In genomic region chr8:123858941-123859647, GRCm38 (mm10) we compare ENCODE assay signal across 8 mouse cellular contexts. TPM values are rescaled to one million over a fixed set of nuclear protein-coding genes. Genes with fewer than 3 reads are reported as not detected.
DNase-seq lines count a peak whose midpoint lies in the region; ATAC-seq lines count a peak whose summit lies in the region.

No protein-coding gene starts in this region.

- WGBS in hindbrain, embryonic 14.5 days: 1% methylated on average over 79 of the region's 79 CpGs

- H3K9me3 ChIP-seq in hindbrain, embryonic 14.5 days (ENCODE audit: control insufficient read depth, low read length): no peaks in the 10 kb centered on the region

- peak overlapping the region; percentile 94 for H3K4me2 ChIP-seq in hindbrain, embryonic 14.5 days (replicated peaks)

- peaks cover 6% of the 10 kb centered on the region; the same call in 1 of the 2 replicates for H3K27me3 ChIP-seq in hindbrain, embryonic 14.5 days (ENCODE audit: control insufficient read depth, insufficient read depth, low read length)

- H3K4me1 ChIP-seq in hindbrain, embryonic 14.5 days (replicated peaks; ENCODE audit: control insufficient read depth, insufficient read depth, low read length): peaks cover 15% of the 10 kb centered on the region

- peak overlapping the region; percentile 91 for H3K9ac ChIP-seq in hindbrain, embryonic 14.5 days

- peak overlapping the region; percentile 86 for H3K27ac ChIP-seq in hindbrain, embryonic 14.5 days

- DNase-seq in R1 (ENCODE audit: low read depth, low spot score): peak; percentile 93
- DNase-seq in cerebellum, postnatal 25 days: peak; percentile 95 to 97
- peak; percentile 78 to 79 for DNase-seq in frontal cortex, postnatal 25 days (ENCODE audit: low spot score in 2 of 2)
- DNase-seq in hindbrain, embryonic 14.5 days (ENCODE audit: low spot score): peak; percentile 86
- peak; percentile 91 for DNase-seq in layer of hippocampus, postnatal 36 days
- peak; percentile 94 for DNase-seq in lung, postnatal 36 days
- peak; percentile 95 for DNase-seq in retina, postnatal 1 day
- peak; percentile 87 to 88 for DNase-seq in urinary bladder, adult 18-20 months (ENCODE audit: low spot score in 2 of 2)

- ATAC-seq in hindbrain, embryonic 14.5 days (ENCODE audit: low FRiP score): peak; percentile 96

- H3K36me3 ChIP-seq in hindbrain, embryonic 14.5 days (replicated peaks; ENCODE audit: control insufficient read depth, insufficient read depth): no peaks in the 10 kb centered on the region

- H3K4me3 ChIP-seq in hindbrain, embryonic 14.5 days (replicated peaks; ENCODE audit: low read length): peak overlapping the region; percentile 94

RNA-seq across cellular contexts. Expression of gene Ccsap, which starts 0.9 kb away (rescaled TPM):
- 5.0 TPM in 2 replicates for polyA plus RNA-seq in hindbrain, embryonic 14.5 days (2014; fragmentation: Nextera tagmentation; extraction: Ambion mirVana)
- 10 to 100 TPM; 56.1 to 56.4 TPM for total RNA-seq in layer of hippocampus, postnatal 36 days (2021)

RNA-seq across cellular contexts. Expression of gene Acta1, which starts 35.5 kb away (rescaled TPM):
- polyA plus RNA-seq in hindbrain, embryonic 14.5 days (2014; fragmentation: Nextera tagmentation; extraction: Ambion mirVana): 5.3 and 6.6 TPM in 2 replicates
- total RNA-seq in layer of hippocampus, postnatal 36 days (2021): 1 to 10 TPM; 6.4 to 7.6 TPM

RNA-seq across cellular contexts. Expression of gene Rab4a, which starts 53.3 kb away (rescaled TPM):
- polyA plus RNA-seq in hindbrain, embryonic 14.5 days (2014; fragmentation: Nextera tagmentation; extraction: Ambion mirVana): 79.1 and 82.7 TPM in 2 replicates
- 10 to 100 TPM; 42.3 to 42.8 TPM for total RNA-seq in layer of hippocampus, postnatal 36 days (2021)

Comparison
In these comparisons a context has a peak if more than half of its experiments do, and no peak if none do; other contexts are left out.
1. Peak in every context shown above with its lines: DNase-seq, ATAC-seq, H3K4me3 ChIP-seq and H3K27ac ChIP-seq.